Mouse (Mus musculus) liver, embryonic 11.5 days (tissue): ENCODE data around the gene Gosr2. TPM values are rescaled to one million over a fixed set of nuclear protein-coding genes. Genes with fewer than 3 reads are reported as not detected.

ENCODE experiments used
- ATAC-seq: fragments of 200-750 bp; cut with Nextera tagmentation; replicated peaks from 2 replicates; pipeline ENCODE4 v1.8.0; 2017; ENCODE audit warnings: moderate number of reproducible peaks, mild to moderate bottlenecking, moderate TSS enrichment, moderate library complexity; ENCODE audit not compliant: low FRiP score
- DNase-seq: peaks from one replicate; pipeline ENCODE4 v3.0.0-alpha.2; 2017; ENCODE audit warnings: low spot score
- H3K27ac ChIP-seq: fragments of 300-500 bp; sonication (generic); 2 replicates; pipeline ENCODE4 v1.5.1; 2014; ENCODE audit warnings: mild to moderate bottlenecking, low read depth, low read length, control low read depth
- H3K27me3 ChIP-seq: fragments of 300-500 bp; sonication (generic); replicated peaks from 2 replicates; pipeline ENCODE4 v1.6.1; 2014; ENCODE audit warnings: low read length, mixed read lengths; ENCODE audit not compliant: control insufficient read depth, insufficient read depth
- H3K36me3 ChIP-seq: fragments of 300-500 bp; sonication (generic); 2 replicates; pipeline ENCODE4 v1.6.1; 2014; ENCODE audit warnings: mild to moderate bottlenecking, low read length, moderate library complexity, mixed read lengths; ENCODE audit not compliant: control insufficient read depth, insufficient read depth
- H3K4me1 ChIP-seq: fragments of 300-500 bp; sonication (generic); replicated peaks from 2 replicates; pipeline ENCODE4 v1.6.1; 2014; ENCODE audit warnings: low read length, mixed read lengths; ENCODE audit not compliant: control insufficient read depth, insufficient read depth
- H3K4me2 ChIP-seq: fragments of 300-500 bp; sonication (generic); 2 replicates; pipeline ENCODE4 v1.6.1; 2014; ENCODE audit warnings: mild to moderate bottlenecking, control low read depth, moderate library complexity
- H3K4me3 ChIP-seq: fragments of 300-500 bp; sonication (generic); 2 replicates; pipeline ENCODE4 v1.5.1; 2014; ENCODE audit warnings: low read depth, low read length, control low read depth
- H3K9ac ChIP-seq: fragments of 300-500 bp; sonication (generic); 2 replicates; pipeline ENCODE4 v1.6.1; 2014; ENCODE audit warnings: low read depth, low read length, control low read depth
- H3K9me3 ChIP-seq: fragments of 300-500 bp; sonication (generic); 2 replicates; pipeline ENCODE4 v1.6.1; 2016; ENCODE audit warnings: low read length, inconsistent platforms, mixed read lengths; ENCODE audit not compliant: control insufficient read depth
- WGBS: fragments of 180-500 bp; shearing (Covaris S2); extraction: QIAGEN DNeasy Blood & Tissue Kit; methylation state at CpG from one replicate; pipeline ENCODE4 v1.1.7; 2014; 5-methylcytosine and 5-hydroxymethylcytosine counted together
- polyA plus RNA-seq: library from polyadenylated mRNA; unstranded; fragments of >200 nt; fragmentation: Nextera tagmentation; extraction: Ambion mirVana; gene quantifications from 2 replicates; pipeline ENCODE4 v1.2.1, GENCODE M21; 2014

Gosr2 gene
- polyA plus RNA-seq, result 65.9 and 78.1 TPM in 2 replicates

- DNase-seq (peak; percentile 92), ATAC-seq (peak; percentile 98)
- WGBS, result under 1% methylated on average over 57 of the region's 57 CpGs
- Histone ChIP-seq H3K27ac (peak within 1 kb of the TSS; percentile 92), H3K9me3 (no peaks in the 10 kb centered on the region), H3K4me3 (peak within 1 kb of the TSS; percentile 96), H3K27me3 (no peaks in the 10 kb centered on the region), H3K36me3 (0 out of 2 replicates have a peak, but pooled peaks cover 2% of the 10 kb centered on the region), H3K9ac (peak within 1 kb of the TSS; percentile 91), H3K4me1 (peaks cover 3% of the 10 kb centered on the region; the same call in 1 of the 2 replicates), H3K4me2 (peak within 1 kb of the TSS; percentile 62)
Measured at GRCm38 (mm10) chr11:103697565-103698176, at the start of gene Gosr2. Gosr2 (minus strand) TSS chr11:103697898.

DNA sequence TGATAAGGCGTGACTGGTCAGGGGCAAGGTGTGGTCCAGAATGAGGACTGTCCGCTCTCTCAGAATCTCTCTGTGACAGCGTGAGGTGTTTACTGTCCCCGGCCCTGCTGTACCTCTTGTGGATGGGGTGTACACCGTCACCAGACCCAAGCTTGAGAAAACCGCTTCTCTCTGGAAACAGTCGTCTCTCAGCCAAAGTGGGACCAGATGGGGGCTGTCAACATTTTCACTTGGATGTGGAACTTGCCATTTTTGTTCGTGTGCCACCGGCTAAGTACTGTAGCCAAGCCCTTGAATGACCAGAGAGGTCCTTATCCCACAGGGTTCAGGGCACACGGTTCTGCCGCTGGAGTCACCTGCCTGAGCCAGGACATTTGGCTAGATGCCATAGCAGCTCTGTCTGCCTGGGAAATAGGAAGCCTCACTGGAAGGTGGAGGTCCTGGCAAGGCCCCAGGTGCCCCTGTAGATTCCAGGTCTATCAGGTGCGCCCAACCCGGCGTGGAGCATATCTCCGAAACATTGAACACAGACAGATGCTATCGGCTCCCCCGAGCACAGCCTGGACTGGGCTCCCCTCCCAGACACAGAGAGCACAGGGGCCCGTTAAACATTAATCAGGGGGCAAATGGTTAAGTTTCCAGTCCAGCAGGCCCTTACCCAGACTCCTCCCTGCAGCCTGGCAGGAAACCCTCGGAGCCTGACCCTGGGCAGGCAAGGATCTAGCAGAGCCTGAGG is 37.5 kb upstream of the Gosr2 start:
- H3K36me3 ChIP-seq, result no peaks in the 10 kb centered on the region
- no peaks in the 10 kb centered on the region for H3K27me3 ChIP-seq
- ATAC-seq, result no peak

DNA sequence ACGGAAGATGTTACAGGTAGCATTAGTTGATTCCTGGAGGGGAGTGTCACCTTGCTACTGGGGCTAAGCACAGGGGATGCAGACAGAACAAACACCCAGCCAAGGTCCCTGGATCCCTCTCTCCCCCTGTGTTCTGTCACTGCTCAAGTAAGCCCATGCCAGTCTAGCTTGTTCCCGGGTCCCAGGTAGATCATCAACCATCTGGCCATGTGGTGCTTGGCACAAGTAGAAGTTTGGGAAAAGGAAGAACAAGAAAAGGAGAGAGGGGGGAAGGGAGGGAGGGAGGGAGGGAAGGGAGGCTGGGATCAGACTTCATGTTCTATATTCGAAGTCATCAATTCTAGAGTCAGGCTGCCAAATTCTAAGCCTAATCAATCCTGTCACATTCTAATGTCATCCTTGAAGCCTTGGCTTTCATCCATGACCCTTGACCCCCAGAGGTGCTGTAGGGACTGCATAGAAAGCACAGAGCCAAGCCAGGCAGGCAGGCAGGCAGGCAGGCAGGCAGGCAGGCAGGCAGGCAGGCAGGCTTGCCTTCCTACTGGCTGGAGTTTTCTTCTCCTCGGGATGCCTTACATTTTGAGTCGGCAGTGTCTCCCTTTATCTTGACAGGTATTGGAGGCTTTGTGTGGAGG is 36.8 kb upstream of the Gosr2 start:
- no peak for ATAC-seq
- no peaks in the 10 kb centered on the region for H3K9me3 ChIP-seq
- H3K36me3 ChIP-seq, result no peaks in the 10 kb centered on the region
- DNase-seq, result no peak
- no peak overlapping the region; the same call in 1 of the 2 replicates for H3K4me2 ChIP-seq
- H3K27ac ChIP-seq, result no peak overlapping the region
- H3K9ac ChIP-seq, result no peak overlapping the region
- no peak overlapping the region for H3K4me3 ChIP-seq
- 49% methylated on average over 5 of the region's 5 CpGs for WGBS
- 0 out of 2 replicates have a peak, but pooled peaks cover 2% of the 10 kb centered on the region for H3K27me3 ChIP-seq
- H3K4me1 ChIP-seq, result no peaks in the 10 kb centered on the region

More for the DNA sequence above, 37.5 kb upstream of the Gosr2 start:
- Histone ChIP-seq H3K4me3 (no peak overlapping the region), H3K4me2 (peak overlapping the region; percentile 24; the same call in 1 of the 2 replicates), H3K27ac (no peak overlapping the region), H3K9ac (no peak overlapping the region), H3K9me3 (no peaks in the 10 kb centered on the region), H3K4me1 (no peaks in the 10 kb centered on the region)
- 67% methylated on average over 19 of the region's 19 CpGs for WGBS
- no peak for DNase-seq

DNA sequence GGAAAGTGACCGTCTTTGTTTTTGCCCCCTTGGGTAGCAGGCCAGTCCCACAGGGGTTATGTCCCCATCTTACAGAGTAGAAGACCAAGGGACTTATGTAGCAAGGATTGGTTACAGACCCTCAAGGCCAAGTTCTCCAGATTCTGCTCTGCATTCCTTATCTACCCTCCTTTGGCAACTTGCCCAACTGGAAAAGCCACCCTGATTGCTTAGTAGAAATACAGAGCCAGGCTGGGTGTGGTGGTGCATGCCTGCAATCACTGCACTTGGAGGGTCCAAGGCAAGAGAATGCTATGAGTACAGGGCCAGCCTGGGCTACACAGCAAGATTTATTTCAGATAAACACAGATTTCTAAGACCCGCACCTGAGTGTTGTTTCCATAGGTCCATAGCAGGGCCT is 36.3 kb upstream of the Gosr2 start:
- H3K9me3 ChIP-seq, result no peaks in the 10 kb centered on the region
- H3K27ac ChIP-seq, result no peak overlapping the region
- 0 out of 2 replicates have a peak, but pooled peaks cover 5% of the 10 kb centered on the region for H3K27me3 ChIP-seq
- 84% methylated on average over 2 of the region's 2 CpGs for WGBS
- H3K4me1 ChIP-seq, result no peaks in the 10 kb centered on the region
- DNase-seq, result no peak
- no peak overlapping the region for H3K9ac ChIP-seq
- no peak for ATAC-seq
- H3K4me3 ChIP-seq, result no peak overlapping the region
- H3K36me3 ChIP-seq, result no peaks in the 10 kb centered on the region
- H3K4me2 ChIP-seq, result no peak overlapping the region

DNA sequence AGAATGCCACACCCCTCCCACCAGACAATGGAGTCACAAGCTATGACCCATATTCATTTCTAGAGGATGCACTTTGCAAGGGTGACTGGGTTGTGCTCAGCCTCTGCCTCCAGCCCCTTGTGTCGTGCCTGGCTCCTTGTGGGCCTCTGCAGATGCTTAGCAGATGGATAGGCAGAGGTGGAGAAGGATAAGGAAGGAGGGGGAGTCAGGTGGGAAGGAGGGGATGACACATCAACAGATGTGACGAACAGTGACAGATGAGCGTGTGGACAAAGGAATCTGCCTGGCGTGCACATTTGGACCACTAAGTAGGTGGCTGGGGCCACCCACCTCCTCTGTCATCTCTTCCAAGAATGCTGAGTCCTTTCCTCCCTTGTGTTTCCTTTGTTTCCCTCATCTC is 35.4 kb upstream of the Gosr2 start:
- ATAC-seq (no peak), DNase-seq (no peak)
- no peak overlapping the region for H3K27ac ChIP-seq
- no peaks in the 10 kb centered on the region for H3K4me1 ChIP-seq
- H3K4me3 ChIP-seq, result no peak overlapping the region
- H3K27me3 ChIP-seq, result 0 out of 2 replicates have a peak, but pooled peaks cover 5% of the 10 kb centered on the region
- no peak overlapping the region for H3K4me2 ChIP-seq
- WGBS, result 56% methylated on average over 4 of the region's 4 CpGs
- no peaks in the 10 kb centered on the region for H3K36me3 ChIP-seq
- no peak overlapping the region for H3K9ac ChIP-seq
- H3K9me3 ChIP-seq, result no peaks in the 10 kb centered on the region

GRCm38 (mm10) chr11:103732306-103732705 is 34.6 kb upstream of the Gosr2 start:
- no peak overlapping the region for H3K27ac ChIP-seq
- ATAC-seq (no peak), DNase-seq (no peak)
- H3K4me3 ChIP-seq, result no peak overlapping the region
- 0 out of 2 replicates have a peak, but pooled peaks cover 5% of the 10 kb centered on the region for H3K27me3 ChIP-seq
- H3K4me2 ChIP-seq, result no peak overlapping the region
- no peaks in the 10 kb centered on the region for H3K36me3 ChIP-seq
- H3K9me3 ChIP-seq, result no peaks in the 10 kb centered on the region
- no peaks in the 10 kb centered on the region for H3K4me1 ChIP-seq
- WGBS, result 80% methylated on average over 7 of the region's 7 CpGs
- H3K9ac ChIP-seq, result no peak overlapping the region

DNA sequence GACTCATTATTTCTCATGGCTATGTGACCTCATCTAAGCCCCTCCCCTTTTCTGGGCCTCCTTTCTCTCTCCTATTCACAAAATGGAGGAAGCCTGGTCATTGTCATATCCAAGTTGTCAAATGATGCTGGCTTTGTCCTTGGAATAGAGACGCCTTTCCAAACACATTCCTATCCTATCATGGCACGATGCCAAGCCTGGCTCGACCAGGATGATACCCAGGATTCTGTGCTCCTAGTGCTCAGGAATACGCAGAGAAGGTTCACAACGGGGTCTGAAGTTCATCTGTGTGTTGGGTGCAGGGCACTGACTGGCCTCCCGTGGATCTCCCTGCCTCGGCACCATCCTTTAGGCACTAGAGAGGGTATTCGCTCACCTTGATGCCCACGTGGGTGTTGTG is 33.9 kb upstream of the Gosr2 start:
- H3K9me3 ChIP-seq, result no peaks in the 10 kb centered on the region
- 84% methylated on average over 9 of the region's 9 CpGs for WGBS
- H3K27me3 ChIP-seq, result 0 out of 2 replicates have a peak, but pooled peaks cover 5% of the 10 kb centered on the region
- H3K9ac ChIP-seq, result no peak overlapping the region
- no peak for ATAC-seq
- no peak overlapping the region for H3K27ac ChIP-seq
- H3K36me3 ChIP-seq, result no peaks in the 10 kb centered on the region
- DNase-seq, result no peak
- no peak overlapping the region for H3K4me3 ChIP-seq
- H3K4me1 ChIP-seq, result no peaks in the 10 kb centered on the region
- H3K4me2 ChIP-seq, result no peak overlapping the region

- DNase-seq, result no peak
- WGBS, result 62% methylated on average over 9 of the region's 9 CpGs
- H3K27ac ChIP-seq, result no peak overlapping the region
- peaks cover 5% of the 10 kb centered on the region; the same call in 1 of the 2 replicates for H3K27me3 ChIP-seq
- H3K4me1 ChIP-seq, result no peaks in the 10 kb centered on the region
- no peaks in the 10 kb centered on the region for H3K36me3 ChIP-seq
- no peaks in the 10 kb centered on the region for H3K9me3 ChIP-seq
- ATAC-seq, result no peak
- H3K4me3 ChIP-seq, result no peak overlapping the region
- no peak overlapping the region for H3K4me2 ChIP-seq
- no peak overlapping the region for H3K9ac ChIP-seq
Measured at GRCm38 (mm10) chr11:103729282-103729985, 31.7 kb upstream of the Gosr2 start.
